Mouse (Mus musculus): ENCODE measurements at regions not wholly inside any gene's neighbourhood (a gene's known extent, or its start where the extent isn't known, plus 50 kb on each side); places are given as distances from the start of the nearest gene placed in this dataset.

GRCm38 (mm10) chr12:110377734-110378133 is 69.2 kb upstream of the Ppp2r5c start:
- peaks cover 41% of the 10 kb centered on the region for H3K27me3 ChIP-seq (replicated peaks)
- no peaks in the 10 kb centered on the region for H3K36me3 ChIP-seq (replicated peaks in 1 of 2; ENCODE audit: control insufficient read depth in 1 of 2, insufficient read depth in 1 of 2, low read length in 1 of 2)
- H3K4me3 ChIP-seq (replicated peaks in 1 of 3; ENCODE audit: low read depth in 2 of 3, low read length in 2 of 3, poor library complexity in 1 of 3) = no peak overlapping the region
- no peaks in the 10 kb centered on the region for H3K9me3 ChIP-seq (replicated peaks; ENCODE audit: low read length)
- DNase-seq (ENCODE audit: extremely low read depth) = peak; percentile 51
- peaks cover 11 to 29% of the 10 kb centered on the region in 2 experiments for H3K4me1 ChIP-seq (ENCODE audit: control insufficient read depth in 1 of 2, insufficient read depth in 2 of 2)
- no peaks in the 10 kb centered on the region for H3K79me2 ChIP-seq (replicated peaks; ENCODE audit: control insufficient read depth, extremely low read depth, insufficient read depth, poor library complexity, severe bottlenecking)
- H3K9ac ChIP-seq (ENCODE audit: insufficient read depth, low read depth) = no peak overlapping the region
- dilution Hi-C loops (cut with MboI; ENCODE audit: extremely low pct_ligation_motif_present, extremely low pct_unique_long_range_greater_than_20kb, low sequenced_read_pairs) (no loop called here), in situ Hi-C loops (cut with MboI; ENCODE audit: low pct_ligation_motif_present, low pct_unique_long_range_greater_than_20kb, low sequenced_read_pairs) (loop anchor here (10.0 to 25.0 kb wide), 3 partner anchors 340 to 1483 kb away; partner anchors contain the start of genes Wars and Wdr25)
- no peak overlapping the region for H3K4me2 ChIP-seq (ENCODE audit: insufficient read depth, low read depth, poor library complexity, severe bottlenecking)
- H3K27ac ChIP-seq (ENCODE audit: insufficient read depth, low read depth) = no peak overlapping the region
- TF ChIP-seq ZNF384 (IDR thresholded peaks at IDR 0.05; ENCODE audit: low read depth, low read length) (no peak), MAZ (IDR thresholded peaks at IDR 0.05; ENCODE audit: low read depth, low read length) (no peak), TCF12 (IDR thresholded peaks at IDR 0.05; ENCODE audit: low read depth, low read length) (no peak), UBTF (IDR thresholded peaks at IDR 0.05; ENCODE audit: low read depth, low read length) (no peak), TBP (conservative IDR thresholded peaks at IDR 0.05; ENCODE audit: low read depth, low read length) (no peak), POLR2AphosphoS2 (IDR thresholded peaks at IDR 0.05; ENCODE audit: low read depth, low read length) (no peak), ZKSCAN1 (IDR thresholded peaks at IDR 0.05; ENCODE audit: borderline replicate concordance, low read depth, low read length) (no peak), NRF1 (IDR thresholded peaks at IDR 0.05; ENCODE audit: low read depth, low read length) (no peak), RAD21 (IDR thresholded peaks at IDR 0.05; ENCODE audit: low read depth, low read length) (peak; percentile 10), CHD1 (IDR thresholded peaks at IDR 0.05; ENCODE audit: low read depth, low read length) (no peak), CTCF (conservative IDR thresholded peaks at IDR 0.05 in 1 of 2, IDR thresholded peaks at IDR 0.05 in 1 of 2; ENCODE audit: low read depth in 2 of 2, low read length in 2 of 2) (peak; percentile 45 to 57), BHLHE40 (IDR thresholded peaks at IDR 0.05; ENCODE audit: low read depth, low read length) (no peak), ETS1 (conservative IDR thresholded peaks at IDR 0.05; ENCODE audit: low read depth, low read length) (no peak), HCFC1 (IDR thresholded peaks at IDR 0.05; ENCODE audit: low read depth, low read length) (no peak), MAFK (IDR thresholded peaks at IDR 0.05; ENCODE audit: insufficient replicate concordance, low read length) (no peak), ELF1 (IDR thresholded peaks at IDR 0.05; ENCODE audit: low read depth, low read length) (no peak), SMC3 (IDR thresholded peaks at IDR 0.05; ENCODE audit: low read depth, low read length) (peak; percentile 50)

GRCm38 (mm10) chr12:110378302-110378701 is 68.6 kb upstream of the Ppp2r5c start:
- peak; percentile 71 for DNase-seq (ENCODE audit: extremely low read depth)
- Histone ChIP-seq H3K4me1 (ENCODE audit: control insufficient read depth in 1 of 2, insufficient read depth in 2 of 2) (peaks cover 11 to 30% of the 10 kb centered on the region in 2 experiments), H3K27me3 (replicated peaks) (peaks cover 38% of the 10 kb centered on the region), H3K4me3 (replicated peaks in 1 of 3; ENCODE audit: low read depth in 2 of 3, low read length in 2 of 3, poor library complexity in 1 of 3) (no peak overlapping the region), H3K36me3 (replicated peaks in 1 of 2; ENCODE audit: control insufficient read depth in 1 of 2, insufficient read depth in 1 of 2, low read length in 1 of 2) (no peaks in the 10 kb centered on the region), H3K9me3 (replicated peaks; ENCODE audit: low read length) (no peaks in the 10 kb centered on the region), H3K9ac (ENCODE audit: insufficient read depth, low read depth) (no peak overlapping the region), H3K79me2 (replicated peaks; ENCODE audit: control insufficient read depth, extremely low read depth, insufficient read depth, poor library complexity, severe bottlenecking) (no peaks in the 10 kb centered on the region), H3K4me2 (ENCODE audit: insufficient read depth, low read depth, poor library complexity, severe bottlenecking) (no peak overlapping the region), H3K27ac (ENCODE audit: insufficient read depth, low read depth) (no peak overlapping the region)
- in situ Hi-C loops (cut with MboI; ENCODE audit: low pct_ligation_motif_present, low pct_unique_long_range_greater_than_20kb, low sequenced_read_pairs) (loop anchor here (10.0 to 25.0 kb wide), 3 partner anchors 341 to 1484 kb away; partner anchors contain the start of genes Wars and Wdr25), dilution Hi-C loops (cut with MboI; ENCODE audit: extremely low pct_ligation_motif_present, extremely low pct_unique_long_range_greater_than_20kb, low sequenced_read_pairs) (no loop called here)
- TF ChIP-seq TBP (conservative IDR thresholded peaks at IDR 0.05; ENCODE audit: low read depth, low read length) = no peak
- TF ChIP-seq HCFC1 (IDR thresholded peaks at IDR 0.05; ENCODE audit: low read depth, low read length) = no peak
- 0 out of 2 replicates have a peak, but pooled peaks have one; percentile 6 for TF ChIP-seq MAFK (IDR thresholded peaks at IDR 0.05; ENCODE audit: insufficient replicate concordance, low read length)
- TF ChIP-seq ZMIZ1 (IDR thresholded peaks at IDR 0.05; ENCODE audit: low read depth, low read length) = no peak
- TF ChIP-seq ELF1 (IDR thresholded peaks at IDR 0.05; ENCODE audit: low read depth, low read length) = no peak
- TF ChIP-seq JUN (IDR thresholded peaks at IDR 0.05; ENCODE audit: insufficient read depth, low read depth, low read length) = peak; percentile 22; the same call in 1 of the 2 replicates
- peak; percentile 59 for TF ChIP-seq BHLHE40 (IDR thresholded peaks at IDR 0.05; ENCODE audit: low read depth, low read length)
- no peak for TF ChIP-seq MYC (IDR thresholded peaks at IDR 0.05; ENCODE audit: low read depth, low read length)
- TF ChIP-seq KAT2A (IDR thresholded peaks at IDR 0.05; ENCODE audit: insufficient replicate concordance, low read length) = no peak
- no peak for TF ChIP-seq USF1 (IDR thresholded peaks at IDR 0.05; ENCODE audit: low read depth, low read length)
- TF ChIP-seq CHD1 (IDR thresholded peaks at IDR 0.05; ENCODE audit: low read depth, low read length) = no peak
- TF ChIP-seq RAD21 (IDR thresholded peaks at IDR 0.05; ENCODE audit: low read depth, low read length) = no peak
- TF ChIP-seq E2F4 (IDR thresholded peaks at IDR 0.05; ENCODE audit: insufficient replicate concordance, low read depth, low read length) = no peak
- no peak for TF ChIP-seq USF2 (conservative IDR thresholded peaks at IDR 0.05; ENCODE audit: low read depth, low read length)
- TF ChIP-seq TCF12 (IDR thresholded peaks at IDR 0.05; ENCODE audit: low read depth, low read length) = 0 out of 2 replicates have a peak, but pooled peaks have one; percentile 20
- no peak for TF ChIP-seq MEF2A (IDR thresholded peaks at IDR 0.05; ENCODE audit: borderline replicate concordance, low read depth, low read length)
- TF ChIP-seq RCOR1 (conservative IDR thresholded peaks at IDR 0.05; ENCODE audit: low read depth, low read length) = no peak
- no peak for TF ChIP-seq NRF1 (IDR thresholded peaks at IDR 0.05; ENCODE audit: low read depth, low read length)
- no peak for TF ChIP-seq ZNF384 (IDR thresholded peaks at IDR 0.05; ENCODE audit: low read depth, low read length)
- no peak for TF ChIP-seq ZKSCAN1 (IDR thresholded peaks at IDR 0.05; ENCODE audit: borderline replicate concordance, low read depth, low read length)
- no peak for TF ChIP-seq UBTF (IDR thresholded peaks at IDR 0.05; ENCODE audit: low read depth, low read length)
- TF ChIP-seq EP300 (IDR thresholded peaks at IDR 0.05; ENCODE audit: low read length) = peak; percentile 81
- no peak for TF ChIP-seq CTCF (conservative IDR thresholded peaks at IDR 0.05 in 1 of 2, IDR thresholded peaks at IDR 0.05 in 1 of 2; ENCODE audit: low read depth in 2 of 2, low read length in 2 of 2)
- TF ChIP-seq GABPA (IDR thresholded peaks at IDR 0.05; ENCODE audit: insufficient replicate concordance, low read depth, low read length) = no peak
- TF ChIP-seq SIN3A (IDR thresholded peaks at IDR 0.05; ENCODE audit: low read length) = no peak
